Mouse (Mus musculus): ENCODE data around the gene Sys1.

Gene Sys1

DNA sequence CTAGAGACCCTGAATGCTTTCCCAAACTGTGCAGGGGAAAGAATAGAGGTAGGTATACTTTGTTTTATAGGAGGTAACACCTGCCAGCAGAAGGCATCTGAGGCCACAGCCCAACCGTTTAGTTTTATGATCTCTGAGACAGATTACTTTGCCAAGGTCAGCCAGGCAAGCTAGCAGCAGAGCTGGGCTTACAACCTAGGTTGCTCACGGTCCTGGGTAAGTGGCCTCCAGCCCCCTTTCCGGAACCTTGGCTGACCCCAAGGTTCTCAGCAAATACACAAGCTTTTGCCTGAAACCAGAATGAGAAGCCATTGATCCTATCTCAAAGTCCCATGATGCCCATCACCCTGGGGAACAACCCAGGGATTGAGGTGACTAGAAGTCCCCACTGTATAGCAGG, 22.1 kb upstream of the Sys1 start:
- DNase-seq (ENCODE audit: low read depth, low spot score) = no peak

DNA sequence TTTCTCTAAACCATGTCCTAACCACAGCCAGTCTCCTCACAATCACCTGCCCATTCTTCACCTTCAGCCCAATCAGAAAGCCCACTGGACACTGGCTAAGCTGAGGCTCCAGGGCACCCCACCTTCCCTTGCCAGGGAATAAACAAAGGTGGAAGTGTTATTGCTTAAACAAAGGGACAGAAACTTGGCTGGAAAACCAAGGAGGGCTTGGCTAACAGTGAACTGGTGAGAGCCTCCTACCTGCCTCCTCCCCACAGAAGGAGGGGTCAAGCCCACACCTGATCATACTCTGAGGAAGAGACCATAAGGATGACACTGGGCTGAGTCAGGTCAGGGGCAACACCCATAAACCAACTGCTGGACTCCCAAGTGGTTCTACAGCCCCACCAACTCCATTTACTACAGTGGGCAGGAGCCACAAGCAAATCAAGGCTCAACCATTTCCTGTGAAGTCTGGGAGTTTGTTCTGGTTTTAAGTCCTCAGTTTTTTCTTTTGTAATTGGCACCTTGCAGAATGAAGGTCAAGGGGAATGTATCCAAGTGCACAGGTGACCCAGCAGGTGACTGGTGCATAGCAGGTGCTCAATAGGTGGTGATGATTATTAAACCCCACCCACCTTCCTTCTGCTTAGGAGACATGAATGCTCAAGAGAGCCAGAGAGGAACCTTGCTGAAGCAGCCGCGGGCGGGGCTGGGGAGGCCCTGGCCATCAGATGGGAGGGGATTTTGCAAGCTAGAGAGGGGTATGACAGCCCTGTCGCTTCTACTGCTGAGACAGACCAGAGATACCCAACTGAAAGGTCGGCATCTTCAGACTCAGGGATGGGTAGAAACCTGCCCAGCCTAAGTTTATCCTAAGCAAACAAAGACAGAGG, 21.3 kb upstream of the Sys1 start:
- DNase-seq (ENCODE audit: low read depth, low spot score) = no peak

DNA sequence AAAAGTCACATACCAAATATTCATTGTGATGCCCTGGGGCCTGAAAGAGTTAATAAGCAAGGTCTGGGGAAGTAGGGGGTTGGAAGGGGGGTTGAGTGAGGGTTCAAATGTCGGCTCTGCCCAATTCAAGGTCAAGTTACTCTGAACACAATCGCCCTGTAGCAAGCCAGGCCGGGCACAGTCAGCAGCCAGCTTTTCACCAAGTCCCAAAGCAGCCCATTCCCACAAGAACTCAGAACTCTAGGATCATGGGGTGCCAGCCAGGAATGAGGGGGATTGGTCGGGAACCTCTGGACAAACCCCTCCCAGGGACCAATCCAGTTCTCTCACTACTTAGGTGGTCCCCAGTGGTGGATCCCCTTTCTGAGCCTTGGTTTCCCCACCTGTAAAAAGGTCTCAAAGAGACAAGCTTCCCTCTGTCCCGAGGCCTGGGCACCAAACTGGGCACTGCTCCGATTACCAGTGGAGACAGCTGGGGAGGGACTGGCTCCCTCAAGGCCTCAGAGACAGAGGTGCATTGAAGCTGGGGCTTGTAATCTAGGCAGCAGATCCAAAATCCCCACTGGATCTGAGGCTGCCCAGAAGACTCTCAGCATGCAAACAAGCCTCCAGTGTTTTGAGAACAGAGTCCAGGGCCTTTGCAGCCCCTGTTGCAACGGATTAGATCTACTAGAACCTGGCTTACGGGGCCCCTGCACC, 20.4 kb upstream of the Sys1 start:
- DNase-seq (ENCODE audit: low read depth, low spot score) = no peak

DNA sequence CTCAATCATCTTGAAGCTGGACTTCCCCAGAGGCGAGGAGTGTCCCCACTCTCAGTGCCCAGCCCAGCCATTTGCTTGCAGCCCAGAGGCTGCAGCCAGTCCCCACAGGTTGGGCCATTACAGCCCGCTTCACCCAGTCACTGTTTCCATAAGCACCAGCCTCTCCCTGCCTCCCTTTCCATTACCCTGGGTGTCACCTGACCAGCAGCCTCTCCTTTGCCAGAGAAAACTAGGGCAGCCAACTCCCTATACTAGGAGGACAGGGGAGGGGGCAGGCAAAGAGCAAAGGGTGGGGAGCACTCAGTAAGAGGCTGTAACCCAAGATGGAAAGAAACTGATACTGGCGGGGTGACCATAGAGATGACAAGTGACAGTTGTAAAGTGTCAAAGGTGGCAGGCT, 19.8 kb upstream of the Sys1 start:
- DNase-seq (ENCODE audit: low read depth, low spot score) = no peak

DNA sequence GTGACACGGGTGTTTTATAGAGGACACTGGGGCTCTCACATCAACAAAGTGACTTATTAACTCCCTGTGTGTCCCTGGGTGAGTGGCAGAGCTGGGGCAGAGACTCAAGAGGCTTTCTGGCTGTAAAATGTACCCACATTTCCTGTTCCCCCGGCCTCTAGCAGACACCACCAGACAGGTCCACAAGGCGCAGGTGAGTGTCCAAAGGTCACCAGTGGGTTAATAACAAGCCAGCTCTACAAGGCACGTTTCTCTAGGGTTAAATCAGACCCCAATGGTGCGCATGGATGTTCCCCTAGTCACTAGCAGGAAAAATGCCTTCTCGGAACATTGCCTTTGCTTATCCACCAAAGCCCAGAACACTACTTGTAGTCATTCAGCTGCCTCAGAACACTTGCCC, 19.1 kb upstream of the Sys1 start:
- no peak for DNase-seq (ENCODE audit: low read depth, low spot score)

DNA sequence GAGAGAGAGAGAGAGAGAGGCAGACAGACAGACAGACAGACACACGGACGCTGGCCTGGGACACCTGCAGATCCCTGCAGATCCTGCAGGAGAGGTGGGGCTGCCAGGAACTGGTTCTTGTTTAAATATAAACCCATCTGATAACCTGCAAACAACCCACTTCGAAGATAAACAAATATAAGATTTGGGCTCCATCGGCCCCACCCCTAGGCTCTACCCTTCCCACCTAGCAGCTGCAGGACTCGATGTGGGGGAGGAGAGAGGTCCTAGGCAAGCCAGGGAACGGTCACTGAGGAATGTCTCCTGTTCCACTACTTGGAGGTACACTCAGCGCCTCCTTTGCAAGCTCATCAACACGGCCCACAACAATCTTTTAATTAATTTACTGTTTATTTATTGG, 18.5 kb upstream of the Sys1 start:
- DNase-seq (ENCODE audit: low read depth, low spot score) = no peak

DNA sequence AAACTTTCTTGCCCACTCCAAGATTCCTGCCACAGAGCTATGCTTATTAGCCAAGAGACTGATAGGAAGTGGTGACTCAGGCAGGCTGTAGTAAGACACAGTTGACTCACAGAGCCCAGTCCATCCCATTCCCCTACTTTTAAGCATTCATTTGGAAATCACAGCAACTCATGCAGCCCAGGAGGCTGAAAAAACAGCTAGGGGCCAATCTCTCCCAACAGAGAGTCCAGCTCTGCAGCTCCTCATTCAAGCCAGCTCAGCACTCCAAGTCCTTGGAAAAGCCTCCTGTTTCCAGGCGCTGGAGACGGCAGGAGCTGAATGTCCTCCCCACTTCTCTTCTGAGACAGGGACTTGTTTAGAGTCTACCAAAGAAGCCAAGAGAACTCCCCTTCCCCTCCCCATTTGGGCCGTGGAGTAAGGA, 17.8 kb upstream of the Sys1 start:
- no peak for DNase-seq (ENCODE audit: low read depth, low spot score)

DNA sequence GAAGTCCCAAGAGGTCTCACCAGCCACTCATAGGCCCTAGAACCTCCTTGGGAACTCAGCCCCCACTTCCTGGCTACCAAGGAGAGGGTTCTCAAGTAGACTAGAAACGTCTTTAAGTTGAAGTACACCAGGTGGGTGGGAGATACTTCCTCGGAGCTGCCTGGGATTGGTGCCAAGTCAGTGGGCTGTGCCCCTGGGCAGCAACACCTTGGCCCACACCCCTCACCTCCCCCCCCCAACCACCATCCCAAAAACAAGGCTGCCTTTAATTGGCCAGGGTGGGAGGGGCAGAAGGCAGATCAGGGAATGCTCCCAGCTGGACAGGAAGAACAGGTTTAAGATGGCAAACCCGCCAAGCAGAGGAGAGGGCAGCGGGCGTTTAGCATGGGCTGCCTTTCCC, 16.4 kb upstream of the Sys1 start:
- DNase-seq (ENCODE audit: low read depth, low spot score) = no peak

DNA sequence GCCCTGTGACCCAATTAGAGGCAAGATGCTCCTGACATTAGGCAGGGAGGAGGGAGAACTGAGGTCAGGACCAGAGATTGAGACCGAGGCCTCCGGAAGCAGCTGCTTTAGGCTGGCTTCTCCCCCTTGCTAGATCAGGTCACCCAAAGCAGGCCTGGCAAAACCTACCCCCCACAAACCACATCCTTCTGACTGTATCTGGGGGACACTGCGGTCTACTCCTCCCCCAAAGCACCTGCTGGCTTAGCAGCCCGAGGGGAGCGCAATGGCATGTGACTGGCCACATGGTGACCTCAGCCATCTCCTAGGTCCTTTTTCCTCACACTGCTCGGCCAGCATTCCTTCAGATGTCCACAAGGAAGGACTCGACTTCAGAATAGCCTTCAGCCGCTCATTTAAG, 15.6 kb upstream of the Sys1 start:
- DNase-seq (ENCODE audit: low read depth, low spot score) = no peak

DNA sequence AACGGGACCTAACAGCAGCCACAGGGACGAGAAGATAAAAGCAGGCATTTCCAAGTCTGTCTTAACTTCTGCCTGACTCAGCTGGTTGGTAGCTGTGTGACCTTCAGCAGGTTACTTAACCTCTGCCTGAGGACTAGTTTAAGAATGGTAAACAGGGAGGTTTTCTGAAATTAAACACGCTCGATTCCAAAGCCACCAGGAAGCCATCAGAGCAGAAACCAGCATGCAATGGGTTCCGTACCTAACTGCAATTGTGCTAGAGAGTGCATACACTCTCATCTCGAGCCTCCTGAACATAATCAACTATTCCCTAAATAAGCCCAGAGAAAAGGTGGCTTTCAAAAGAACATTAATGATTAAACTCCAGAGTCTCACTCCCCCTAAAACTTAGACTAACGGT, 15.0 kb upstream of the Sys1 start:
- DNase-seq (ENCODE audit: low read depth, low spot score) = no peak

DNA sequence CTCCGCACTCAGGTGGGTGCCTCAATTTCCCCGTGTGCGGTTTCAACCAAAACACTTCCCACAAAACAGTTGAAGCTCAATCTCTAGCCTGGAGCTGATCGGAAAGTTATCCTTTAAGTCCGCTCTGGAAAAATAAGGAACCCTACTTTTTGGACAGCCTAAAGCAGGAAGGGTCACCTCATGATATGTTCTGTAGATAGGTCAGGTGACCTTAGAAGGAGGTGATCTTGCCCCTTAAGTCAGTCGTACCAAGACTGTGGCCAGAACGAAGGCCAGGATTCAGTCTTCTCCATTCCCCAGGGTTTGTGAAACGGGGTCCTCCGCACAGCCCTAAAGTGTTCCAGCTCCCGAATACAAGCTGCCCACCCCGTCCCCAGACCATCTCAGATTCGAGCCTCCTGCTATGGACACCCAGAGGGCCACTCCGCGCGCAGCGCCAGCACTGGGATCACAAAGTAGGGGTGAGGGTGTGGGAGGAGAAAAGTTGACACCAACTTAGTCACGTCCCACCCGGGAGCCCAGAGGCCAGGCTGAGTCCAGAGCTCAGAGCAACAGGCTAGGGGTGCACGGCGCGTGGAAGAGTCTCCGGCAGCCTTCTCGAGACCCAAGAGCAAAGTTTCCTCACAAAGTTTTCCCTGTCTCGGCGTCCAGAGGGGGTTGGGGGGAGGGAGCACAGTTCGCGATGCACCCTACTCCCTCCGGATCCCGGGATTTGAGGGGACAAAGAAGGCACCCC, 14.3 kb upstream of the Sys1 start:
- no peak for DNase-seq (ENCODE audit: low read depth, low spot score)

DNA sequence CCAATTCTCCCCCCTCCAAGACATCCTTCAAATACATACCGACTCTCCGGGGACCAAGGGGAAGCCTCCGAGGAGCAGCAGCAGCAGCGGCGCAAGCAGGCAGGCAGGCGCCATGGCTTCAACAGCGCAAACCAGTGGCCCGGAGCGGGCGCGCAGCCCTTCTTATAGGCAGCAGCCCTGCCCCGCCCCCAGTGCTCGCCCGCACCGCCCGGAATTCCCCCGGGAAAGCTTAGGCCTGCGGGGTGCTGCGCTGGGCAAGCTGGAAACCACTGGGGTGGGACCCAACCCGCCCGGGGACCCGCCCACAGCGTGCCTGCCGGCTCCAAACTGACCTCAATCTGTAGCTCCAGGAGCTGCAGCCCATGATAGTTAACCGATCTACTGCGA, 13.7 kb upstream of the Sys1 start:
- DNase-seq (ENCODE audit: low read depth, low spot score) = peak; percentile 62

DNA sequence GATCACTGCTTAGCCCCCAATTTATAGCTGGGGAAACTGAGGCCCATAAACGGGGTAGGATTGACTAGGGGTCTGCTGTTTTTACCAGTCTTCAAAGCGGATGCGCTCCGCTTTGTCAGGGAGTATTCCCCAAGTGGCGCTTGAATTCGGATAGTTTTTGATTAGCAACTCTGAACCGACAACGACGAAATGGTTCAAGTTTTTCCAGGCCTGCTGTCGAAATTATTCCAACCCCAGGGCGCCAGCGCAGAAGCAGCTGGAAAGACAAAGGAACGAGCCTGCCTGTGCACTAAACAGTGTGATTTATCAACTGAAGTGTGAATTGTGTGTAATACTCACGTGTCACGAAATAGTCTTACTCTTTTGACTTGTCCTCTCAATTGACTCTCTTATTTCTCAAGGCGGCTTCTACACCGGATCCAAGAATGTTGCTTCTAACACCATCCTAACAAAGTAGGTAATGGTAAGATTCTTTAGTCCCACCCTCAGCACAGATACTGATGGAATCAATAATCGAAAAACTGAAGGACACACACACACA, 13.2 kb upstream of the Sys1 start, which contains the start of gene Sdc4:
Gene Sdc4 (minus strand): TSS at position 428 of the 541 bp plus-strand sequence.
- DNase-seq (ENCODE audit: low read depth, low spot score) = no peak

DNA sequence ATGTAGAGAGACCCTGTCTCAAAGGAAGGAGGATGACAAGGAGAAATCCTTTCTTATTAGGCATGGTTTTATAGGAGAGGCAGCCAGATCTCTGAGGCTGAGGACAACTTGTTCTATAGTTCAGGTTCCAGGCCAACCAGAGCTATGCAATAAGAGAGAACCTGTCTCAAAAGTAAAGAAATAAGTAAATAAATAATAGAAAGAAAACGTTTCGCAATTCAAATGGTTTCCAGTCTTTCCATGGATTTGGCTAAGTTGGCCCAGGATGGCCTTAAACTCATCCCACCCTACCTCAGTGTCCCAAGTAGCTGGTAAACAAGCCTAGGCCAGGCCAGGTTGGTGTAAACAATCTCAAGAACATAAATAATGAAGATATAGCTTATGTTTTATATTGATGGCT, 12.1 kb upstream of the Sys1 start:
- no peak for DNase-seq (ENCODE audit: low read depth, low spot score)

DNA sequence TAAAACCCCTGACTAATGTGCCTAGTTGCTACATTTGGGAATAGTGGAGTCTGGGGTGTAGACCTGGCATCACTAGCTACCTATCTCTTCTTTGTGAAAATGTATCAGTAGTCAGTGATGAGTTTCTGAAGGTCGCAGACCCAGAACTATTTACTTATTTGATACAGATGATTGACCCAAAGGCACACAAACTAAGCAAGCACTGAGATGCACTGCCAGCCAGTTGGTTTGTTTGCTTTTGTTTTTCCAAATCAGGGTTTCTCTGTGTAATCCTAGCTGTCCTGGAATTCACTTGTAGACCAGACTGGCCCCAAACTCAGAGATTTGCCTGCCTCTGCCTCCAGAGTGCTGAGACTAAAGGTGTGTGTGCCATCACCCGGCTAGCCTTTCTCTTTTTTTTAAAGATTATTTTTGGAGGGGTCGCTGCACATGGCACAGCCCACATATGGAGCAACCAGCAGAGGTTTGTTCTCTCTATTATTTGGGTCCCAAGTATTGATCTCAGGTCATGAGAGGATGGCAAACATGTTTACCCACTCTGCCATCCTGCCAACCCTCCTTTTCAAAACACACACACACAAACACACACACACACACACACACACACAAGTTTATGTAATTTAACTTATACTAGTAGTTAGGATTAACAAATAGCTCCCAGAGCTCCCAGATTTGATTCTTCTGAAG, 11.2 kb upstream of the Sys1 start:
- no peak for DNase-seq (ENCODE audit: low read depth, low spot score)

DNA sequence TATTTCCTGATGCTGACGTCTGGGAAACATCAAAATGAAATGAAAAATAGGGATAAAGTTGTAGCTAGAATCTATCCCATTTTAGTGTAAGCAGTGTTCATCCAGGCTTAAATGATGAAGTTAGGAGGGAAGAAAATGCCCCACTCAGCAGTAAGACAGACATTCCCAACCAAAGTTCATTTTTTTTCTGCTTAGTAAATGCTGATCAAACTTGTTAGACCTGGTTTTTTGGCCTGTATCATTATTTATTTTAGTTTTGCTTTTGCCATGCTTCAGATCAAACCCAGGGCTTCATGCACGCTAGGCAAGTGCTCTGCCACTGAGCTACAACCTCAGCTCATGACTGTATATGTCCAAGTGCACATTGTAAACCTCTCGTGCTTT, 10.7 kb upstream of the Sys1 start:
- no peak for DNase-seq (ENCODE audit: low read depth, low spot score)

DNA sequence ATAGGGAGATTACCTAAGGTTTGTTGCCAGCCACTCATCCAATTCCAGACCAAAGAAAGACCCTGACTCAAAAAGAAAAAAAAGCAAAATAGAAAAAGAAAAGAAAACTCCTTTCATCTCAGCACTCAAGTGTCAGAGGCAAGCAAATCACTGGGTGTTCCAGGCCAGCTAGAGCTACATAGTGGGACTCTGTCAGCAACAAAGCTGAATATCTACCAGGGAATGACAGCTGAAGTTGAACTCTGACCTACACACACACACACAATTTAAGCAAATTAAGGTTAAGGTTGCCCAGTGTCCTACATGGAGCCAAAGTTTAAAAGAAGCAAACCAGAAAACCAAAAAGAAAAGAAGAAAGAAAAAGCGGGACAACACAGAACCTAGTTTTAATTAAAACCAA, 8.6 kb upstream of the Sys1 start:
- DNase-seq (ENCODE audit: low read depth, low spot score) = no peak

DNA sequence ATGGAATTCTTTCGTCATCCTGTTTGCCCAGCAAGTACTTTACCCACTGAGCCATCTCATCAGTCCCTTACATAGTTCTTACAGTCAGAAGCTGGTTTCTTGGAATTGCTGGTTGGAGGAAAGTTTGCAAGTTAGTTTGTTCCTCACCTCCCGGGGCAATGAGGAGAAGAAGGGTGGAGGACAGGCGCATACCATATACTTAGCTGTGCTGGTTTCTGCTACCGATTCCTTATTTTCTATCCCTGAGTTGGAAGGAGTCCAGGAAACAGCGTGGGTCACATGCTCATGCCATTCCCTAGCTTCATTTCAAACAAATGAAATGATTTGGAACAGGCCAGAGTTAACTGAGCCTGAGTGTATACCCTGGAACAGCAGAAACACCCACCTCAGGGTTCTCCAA, 7.8 kb upstream of the Sys1 start:
- no peak for DNase-seq (ENCODE audit: low read depth, low spot score)

DNA sequence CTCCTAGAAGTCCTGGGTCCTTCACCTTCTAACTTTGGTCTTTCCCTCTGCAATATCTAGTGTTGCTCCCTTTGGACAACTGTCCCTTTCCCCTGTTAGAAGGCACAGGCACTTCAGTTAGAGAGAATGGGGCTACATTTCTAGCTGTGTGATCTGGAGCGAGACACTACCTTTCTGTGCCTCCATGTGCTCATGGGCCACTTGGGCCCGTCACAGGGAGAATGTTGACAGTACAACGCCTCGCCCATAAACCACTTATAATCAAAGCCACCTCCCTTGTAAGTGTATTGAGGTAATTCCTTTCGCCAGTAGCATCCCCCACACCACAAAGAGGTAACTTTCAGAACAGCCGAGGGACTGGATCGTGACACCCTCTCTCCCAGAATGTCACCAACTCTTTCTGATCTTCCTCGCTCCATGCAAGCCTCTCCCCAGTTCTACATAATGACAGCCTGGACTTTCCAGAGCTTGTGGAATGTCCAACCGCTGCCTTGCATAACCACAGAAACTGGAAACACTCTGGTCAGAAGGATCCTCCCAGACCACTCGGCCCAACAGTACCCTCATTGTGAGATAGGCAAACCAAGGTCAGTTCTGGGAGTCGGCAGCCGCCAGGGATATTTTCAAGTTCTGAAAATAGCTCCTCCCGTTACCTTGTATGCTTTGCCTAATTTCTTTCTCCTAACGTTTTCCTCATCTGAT, 7.3 kb upstream of the Sys1 start:
- DNase-seq (ENCODE audit: low read depth, low spot score) = no peak

DNA sequence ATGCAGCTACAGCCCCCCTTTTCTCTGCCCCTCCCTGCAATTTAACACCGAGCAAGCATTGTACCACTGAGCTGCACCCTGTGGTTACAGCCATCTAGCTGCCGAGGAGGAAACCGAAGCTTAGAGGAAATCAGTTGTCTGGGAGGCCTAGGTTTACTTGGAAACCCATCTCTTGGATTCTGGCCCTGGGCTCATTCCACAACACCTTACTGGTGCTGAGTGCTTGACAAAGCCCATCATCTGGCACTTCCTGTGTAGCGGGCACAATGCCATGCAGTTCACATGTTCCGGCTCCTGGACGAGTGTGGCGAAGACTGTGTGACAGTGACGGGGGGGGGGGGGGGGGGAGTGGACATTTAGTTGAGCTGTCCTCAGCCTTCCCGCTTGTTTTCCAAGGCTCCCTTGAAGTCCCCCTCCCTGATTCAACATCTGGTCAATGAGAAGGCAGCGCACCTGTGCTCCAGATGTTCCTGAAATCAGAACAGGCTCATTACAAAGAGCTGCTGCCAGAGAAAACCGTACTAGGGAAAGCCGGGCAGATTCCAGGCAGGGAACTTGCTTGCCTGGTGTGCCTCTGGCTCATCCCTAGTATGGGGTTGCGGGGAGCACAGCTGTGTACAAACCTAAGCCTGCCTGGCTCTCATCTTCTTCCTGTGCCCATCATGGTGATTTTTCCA, 4.6 kb upstream of the Sys1 start:
- peak; percentile 80 for DNase-seq (ENCODE audit: low read depth, low spot score)

Measured in forelimb bud, embryonic 11.5 days (tissue).